Mouse (Mus musculus) thymus, adult 2 months (tissue): ENCODE results near the gene Mcrs1.

Source experiments
- CTCF ChIP-seq: fragments of 200-500 bp; IDR thresholded peaks from 2 replicates; pipeline ENCODE4 v1.5.1; 2012; ENCODE audit warnings: mild to moderate bottlenecking, control low read depth, low read length, moderate library complexity, borderline replicate concordance; ENCODE audit not compliant: control insufficient read depth, poor library complexity, insufficient read depth; ENCODE audit errors: extremely low read depth
- POLR2A ChIP-seq: fragments of 200-500 bp; IDR thresholded peaks from 2 replicates; pipeline ENCODE4 v1.6.1; 2012; ENCODE audit warnings: mild to moderate bottlenecking, low read length, control low read depth, moderate library complexity; ENCODE audit not compliant: control insufficient read depth, poor library complexity, insufficient read depth; ENCODE audit errors: extremely low read depth

DNA sequence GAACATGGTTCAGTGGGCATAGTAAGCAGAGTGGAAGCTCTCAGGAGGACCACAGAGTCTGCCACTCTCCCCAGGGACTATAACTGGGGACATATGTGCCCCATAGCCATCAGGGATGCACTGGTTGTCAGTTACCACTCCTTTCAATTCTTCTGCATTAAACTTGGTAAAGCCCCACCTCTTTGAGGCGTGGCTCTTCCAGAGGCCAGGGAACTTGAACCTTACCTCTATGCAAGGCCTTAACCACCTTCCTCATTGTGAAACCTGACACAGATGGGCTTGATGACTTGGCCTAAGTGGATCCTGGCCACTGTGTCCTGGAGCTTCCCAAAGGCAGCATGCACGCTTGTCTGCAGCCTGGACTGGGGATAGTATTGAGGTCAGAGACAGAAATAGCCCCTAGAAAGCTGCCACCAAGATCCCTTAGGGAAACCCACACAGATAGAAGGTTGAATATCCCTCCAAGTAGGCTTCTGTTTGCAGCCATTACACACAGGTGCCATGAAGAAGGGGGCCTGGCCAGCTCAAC lies 2.8 kb upstream of the Mcrs1 start:
- no peak for TF ChIP-seq CTCF
- TF ChIP-seq POLR2A: no peak
